Mouse (Mus musculus) heart, postnatal 0 days (tissue): ENCODE measurements around the gene Kcnip3.

Experiments used
- CTCF ChIP-seq: IDR thresholded peaks from 2 replicates; pipeline ENCODE4 v1.5.1; 2016; ENCODE audit warnings: antibody characterized with exemption, control low read depth, low read depth
- EP300 ChIP-seq: IDR thresholded peaks from 2 replicates; pipeline ENCODE4 v1.6.1; 2016; ENCODE audit warnings: antibody characterized with exemption, low read depth

DNA sequence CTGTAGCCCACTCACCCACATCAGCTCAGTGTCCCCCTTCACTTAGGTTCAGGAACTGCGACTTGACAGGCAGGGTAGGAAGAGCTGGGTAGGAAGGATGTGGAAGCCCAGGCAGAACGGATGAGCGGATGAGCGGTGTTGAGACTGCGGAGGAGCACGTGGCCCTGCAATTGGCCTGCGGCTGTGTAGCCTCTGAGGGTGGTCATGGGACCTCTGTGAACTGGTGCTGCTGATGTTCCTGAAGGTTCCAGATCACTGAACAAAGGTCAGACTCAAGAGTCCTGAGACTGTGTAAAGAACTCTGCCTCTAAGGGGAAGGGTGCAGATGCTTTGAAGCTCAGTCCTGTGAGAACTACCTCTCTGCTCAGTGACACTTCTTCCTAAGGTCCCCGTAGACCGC lies 68.8 kb downstream of the Kcnip3 start:
- no peak for TF ChIP-seq CTCF
- no peak for TF ChIP-seq EP300
